Mouse (Mus musculus): ENCODE measurements around the gene Rad50.
A peak's percentile ranks its signal among the peaks of the same experiment; 100 is the strongest.

The Rad50 gene

DNA sequence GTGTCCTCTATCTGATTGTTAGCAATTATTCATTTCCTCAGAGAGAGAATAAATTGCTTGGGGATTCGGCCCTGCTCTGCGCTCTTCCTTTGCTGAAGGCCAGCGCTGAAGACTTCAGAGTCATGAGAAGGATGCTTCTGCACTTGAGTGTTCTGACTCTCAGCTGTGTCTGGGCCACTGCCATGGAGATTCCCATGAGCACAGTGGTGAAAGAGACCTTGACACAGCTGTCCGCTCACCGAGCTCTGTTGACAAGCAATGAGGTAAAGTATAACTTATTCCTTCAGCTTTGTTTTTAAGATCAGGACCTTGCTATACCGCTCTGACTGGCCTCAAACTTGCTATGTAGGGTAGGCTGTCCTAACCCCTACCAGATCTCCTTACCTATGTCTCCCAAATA, 13.6 kb upstream of the Rad50 start, which contains the start of gene Il5:
TSS of gene Il5 (plus strand) at position 80 of the 400 bp plus-strand sequence.
- peaks cover 10% of the 10 kb centered on the region; the same call in 1 of the 2 replicates for H3K27me3 ChIP-seq (ENCODE audit: insufficient read depth, low read length)
- no peaks in the 10 kb centered on the region for H3K4me1 ChIP-seq (replicated peaks; ENCODE audit: low read depth, low read length)
- H3K36me3 ChIP-seq (ENCODE audit: insufficient read depth, low read length): no peaks in the 10 kb centered on the region
- H3K9me3 ChIP-seq (ENCODE audit: low read length): no peaks in the 10 kb centered on the region
- TF ChIP-seq CTCF (conservative IDR thresholded peaks at IDR 0.05; ENCODE audit: low read length) (no peak), POU5F1 (IDR thresholded peaks at IDR 0.05; ENCODE audit: borderline replicate concordance, low read length) (no peak), NANOG (IDR thresholded peaks at IDR 0.05; ENCODE audit: borderline replicate concordance, low read length) (no peak)
- H3K4me3 ChIP-seq (replicated peaks; ENCODE audit: low read length): no peak within 1 kb of the TSS

DNA sequence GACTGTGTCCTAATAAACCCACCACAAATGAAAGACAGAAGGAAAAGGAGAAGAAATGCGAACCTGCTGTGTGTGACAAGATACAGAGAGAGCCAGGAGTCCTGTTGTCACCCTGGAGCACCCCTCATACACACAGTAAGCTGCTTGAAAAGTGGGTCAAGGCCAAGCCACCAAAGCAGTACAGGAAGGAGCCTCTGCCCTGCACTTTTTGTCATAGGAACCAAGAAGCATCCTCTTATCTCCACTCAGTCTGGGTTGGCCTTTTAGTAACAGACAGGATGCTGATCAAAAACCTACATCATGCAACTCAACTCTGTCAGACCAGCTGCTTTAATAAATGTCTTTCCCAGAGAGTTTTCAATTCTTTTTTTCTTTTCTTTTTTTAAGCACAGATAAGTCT, 12.6 kb upstream of the Rad50 start:
- TF ChIP-seq CTCF (conservative IDR thresholded peaks at IDR 0.05; ENCODE audit: low read length): no peak
- H3K9me3 ChIP-seq (ENCODE audit: low read length): no peaks in the 10 kb centered on the region
- no peaks in the 10 kb centered on the region for H3K36me3 ChIP-seq (ENCODE audit: insufficient read depth, low read length)
- no peaks in the 10 kb centered on the region for H3K4me1 ChIP-seq (replicated peaks; ENCODE audit: low read depth, low read length)
- H3K27me3 ChIP-seq (ENCODE audit: insufficient read depth, low read length): peaks cover 9% of the 10 kb centered on the region; the same call in 1 of the 2 replicates
- no peak overlapping the region for H3K4me3 ChIP-seq (replicated peaks; ENCODE audit: low read length)

DNA sequence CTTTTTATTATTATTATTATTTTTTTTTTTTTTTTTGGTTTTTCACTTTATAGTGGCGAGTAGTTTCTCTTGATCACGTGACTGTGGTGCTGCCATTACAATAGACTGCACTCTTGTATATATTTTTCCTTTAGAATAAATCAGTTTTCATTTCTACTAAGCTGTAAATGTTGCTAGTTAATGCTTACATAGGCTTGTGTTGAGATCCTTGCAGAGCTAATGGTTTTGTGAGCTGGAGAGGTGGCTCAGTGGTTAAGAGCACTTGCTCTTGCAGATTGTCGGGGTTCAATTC, 545 bp upstream of the Rad50 start:
- TF ChIP-seq NANOG (IDR thresholded peaks at IDR 0.05; ENCODE audit: borderline replicate concordance, low read length): no peak
- TF ChIP-seq POU5F1 (IDR thresholded peaks at IDR 0.05; ENCODE audit: borderline replicate concordance, low read length): no peak
- no peak for TF ChIP-seq CTCF (conservative IDR thresholded peaks at IDR 0.05; ENCODE audit: low read length)
- Histone ChIP-seq H3K4me3 (replicated peaks; ENCODE audit: low read length) (peak overlapping the region; percentile 86), H3K27me3 (ENCODE audit: insufficient read depth, low read length) (peaks cover 9% of the 10 kb centered on the region), H3K4me1 (replicated peaks; ENCODE audit: low read depth, low read length) (peaks cover 12% of the 10 kb centered on the region; the same call in 1 of the 2 replicates), H3K36me3 (ENCODE audit: insufficient read depth, low read length) (peaks cover 19% of the 10 kb centered on the region), H3K9me3 (ENCODE audit: low read length) (no peaks in the 10 kb centered on the region)

DNA sequence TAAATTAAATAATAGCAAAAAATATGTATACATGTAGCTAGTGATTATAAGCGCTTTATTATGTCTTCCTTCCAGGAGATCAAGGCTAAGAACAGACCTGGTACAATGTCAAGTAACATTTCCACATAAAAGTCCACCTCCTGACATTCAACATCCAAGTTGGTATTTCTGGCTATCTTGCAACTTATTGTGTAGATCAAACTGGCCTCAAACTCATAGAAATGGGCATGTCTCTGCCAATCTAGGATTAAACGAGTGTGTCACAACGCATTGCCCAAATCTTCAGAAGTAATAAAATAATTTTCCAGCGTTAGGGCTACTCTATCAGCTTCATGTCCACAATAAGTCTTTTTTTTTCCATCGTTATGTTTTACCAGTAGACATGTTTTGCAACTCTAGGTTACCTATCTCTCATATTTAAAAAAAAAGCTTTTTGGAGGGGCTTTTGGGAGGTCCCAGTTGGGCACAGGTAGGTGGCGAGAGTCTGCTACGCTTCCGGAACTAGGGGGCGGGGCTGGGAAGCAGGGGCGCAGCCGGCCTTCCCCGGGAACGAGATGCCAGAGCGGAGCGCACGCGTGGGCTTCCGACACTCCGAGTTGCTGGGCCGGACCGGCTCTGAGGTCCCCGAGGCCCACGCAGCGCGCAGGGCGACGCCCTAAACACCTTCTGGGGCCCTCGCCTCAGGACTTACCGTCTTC, 734 bp downstream of the Rad50 start:
- H3K4me3 ChIP-seq (replicated peaks; ENCODE audit: low read length): peak overlapping the region; percentile 86
- H3K9me3 ChIP-seq (ENCODE audit: low read length): no peaks in the 10 kb centered on the region
- TF ChIP-seq POU5F1 (IDR thresholded peaks at IDR 0.05; ENCODE audit: borderline replicate concordance, low read length): no peak
- no peak for TF ChIP-seq CTCF (conservative IDR thresholded peaks at IDR 0.05; ENCODE audit: low read length)
- TF ChIP-seq NANOG (IDR thresholded peaks at IDR 0.05; ENCODE audit: borderline replicate concordance, low read length): no peak
- peaks cover 28% of the 10 kb centered on the region for H3K36me3 ChIP-seq (ENCODE audit: insufficient read depth, low read length)
- peaks cover 9% of the 10 kb centered on the region for H3K27me3 ChIP-seq (ENCODE audit: insufficient read depth, low read length)
- H3K4me1 ChIP-seq (replicated peaks; ENCODE audit: low read depth, low read length): peaks cover 12% of the 10 kb centered on the region; the same call in 1 of the 2 replicates

DNA sequence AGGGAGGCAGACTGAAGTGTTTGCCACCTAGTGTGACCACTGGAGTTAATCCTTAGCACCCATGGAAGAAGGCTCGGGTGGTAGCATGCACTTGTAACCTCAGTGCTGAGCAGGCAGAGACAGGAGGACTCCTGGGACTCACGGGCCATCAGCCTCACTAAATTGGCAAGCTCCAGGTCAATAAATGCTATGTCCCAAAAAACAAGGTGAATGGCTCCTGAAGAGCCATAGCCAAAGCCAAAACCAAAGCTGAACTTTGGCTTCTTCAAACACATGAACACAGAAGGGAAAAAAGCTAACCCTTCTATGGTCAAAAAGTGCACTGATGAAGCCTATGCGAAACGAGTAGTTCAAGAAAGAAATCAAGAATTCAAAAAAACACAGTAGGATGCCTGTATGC, 7.8 kb downstream of the Rad50 start:
- H3K4me3 ChIP-seq (replicated peaks; ENCODE audit: low read length): no peak overlapping the region
- no peaks in the 10 kb centered on the region for H3K9me3 ChIP-seq (ENCODE audit: low read length)
- TF ChIP-seq CTCF (conservative IDR thresholded peaks at IDR 0.05; ENCODE audit: low read length) (no peak), NANOG (IDR thresholded peaks at IDR 0.05; ENCODE audit: borderline replicate concordance, low read length) (no peak), POU5F1 (IDR thresholded peaks at IDR 0.05; ENCODE audit: borderline replicate concordance, low read length) (no peak)
- H3K36me3 ChIP-seq (ENCODE audit: insufficient read depth, low read length): peaks cover 87% of the 10 kb centered on the region
- H3K27me3 ChIP-seq (ENCODE audit: insufficient read depth, low read length): no peaks in the 10 kb centered on the region
- peaks cover 4% of the 10 kb centered on the region; the same call in 1 of the 2 replicates for H3K4me1 ChIP-seq (replicated peaks; ENCODE audit: low read depth, low read length)

DNA sequence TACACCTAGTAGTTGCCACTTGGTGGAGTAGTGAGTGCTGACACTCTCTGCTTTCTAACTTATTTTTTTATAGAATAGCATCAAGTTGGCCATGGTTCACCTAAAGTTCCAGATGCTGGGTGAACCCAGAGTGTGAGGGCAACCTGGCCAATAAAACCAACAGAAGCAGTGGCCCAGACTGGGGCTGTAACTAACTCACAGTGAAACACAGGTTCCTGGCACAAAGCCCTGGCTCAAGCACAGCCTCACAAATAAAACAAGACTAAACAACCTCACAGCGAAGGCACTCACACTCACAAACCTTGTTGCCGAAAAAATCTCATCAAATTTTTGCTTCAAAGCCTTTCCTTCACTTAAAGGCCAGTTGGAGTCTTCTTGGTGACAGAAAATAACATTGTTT, 8.6 kb downstream of the Rad50 start:
- no peak overlapping the region for H3K4me3 ChIP-seq (replicated peaks; ENCODE audit: low read length)

DNA sequence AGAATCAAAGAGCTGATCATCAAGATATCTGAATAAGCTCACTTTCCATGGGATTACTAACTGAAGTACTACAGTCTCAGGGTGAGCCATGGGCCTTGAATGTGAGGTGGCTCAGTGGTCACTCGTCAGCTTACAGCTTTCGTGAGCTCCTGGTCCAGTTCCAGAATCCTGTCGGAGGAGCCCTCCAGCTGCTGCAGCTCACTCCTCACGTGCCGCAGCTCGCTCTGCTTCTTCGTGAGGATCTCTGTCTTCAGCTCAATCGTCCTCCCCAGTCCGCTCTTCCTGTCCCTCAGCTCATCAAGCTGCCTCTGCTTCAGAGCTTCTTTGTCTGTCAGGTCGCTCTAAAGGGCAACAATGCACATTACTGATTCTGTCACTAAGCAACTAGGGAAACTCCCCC, 15.1 kb downstream of the Rad50 start:
- Histone ChIP-seq H3K36me3 (ENCODE audit: insufficient read depth, low read length) (peaks cover 69% of the 10 kb centered on the region), H3K4me3 (replicated peaks; ENCODE audit: low read length) (no peak overlapping the region), H3K27me3 (ENCODE audit: insufficient read depth, low read length) (no peaks in the 10 kb centered on the region), H3K9me3 (ENCODE audit: low read length) (no peaks in the 10 kb centered on the region), H3K4me1 (replicated peaks; ENCODE audit: low read depth, low read length) (no peaks in the 10 kb centered on the region)
- TF ChIP-seq CTCF (conservative IDR thresholded peaks at IDR 0.05; ENCODE audit: low read length): no peak
- TF ChIP-seq NANOG (IDR thresholded peaks at IDR 0.05; ENCODE audit: borderline replicate concordance, low read length): no peak
- TF ChIP-seq POU5F1 (IDR thresholded peaks at IDR 0.05; ENCODE audit: borderline replicate concordance, low read length): no peak

More for the DNA sequence above, 8.6 kb downstream of the Rad50 start:
- Histone ChIP-seq H3K4me1 (replicated peaks; ENCODE audit: low read depth, low read length) (peaks cover 4% of the 10 kb centered on the region; the same call in 1 of the 2 replicates), H3K36me3 (ENCODE audit: insufficient read depth, low read length) (peaks cover 87% of the 10 kb centered on the region), H3K9me3 (ENCODE audit: low read length) (no peaks in the 10 kb centered on the region), H3K27me3 (ENCODE audit: insufficient read depth, low read length) (no peaks in the 10 kb centered on the region)
- no peak for TF ChIP-seq NANOG (IDR thresholded peaks at IDR 0.05; ENCODE audit: borderline replicate concordance, low read length)
- no peak for TF ChIP-seq POU5F1 (IDR thresholded peaks at IDR 0.05; ENCODE audit: borderline replicate concordance, low read length)

DNA sequence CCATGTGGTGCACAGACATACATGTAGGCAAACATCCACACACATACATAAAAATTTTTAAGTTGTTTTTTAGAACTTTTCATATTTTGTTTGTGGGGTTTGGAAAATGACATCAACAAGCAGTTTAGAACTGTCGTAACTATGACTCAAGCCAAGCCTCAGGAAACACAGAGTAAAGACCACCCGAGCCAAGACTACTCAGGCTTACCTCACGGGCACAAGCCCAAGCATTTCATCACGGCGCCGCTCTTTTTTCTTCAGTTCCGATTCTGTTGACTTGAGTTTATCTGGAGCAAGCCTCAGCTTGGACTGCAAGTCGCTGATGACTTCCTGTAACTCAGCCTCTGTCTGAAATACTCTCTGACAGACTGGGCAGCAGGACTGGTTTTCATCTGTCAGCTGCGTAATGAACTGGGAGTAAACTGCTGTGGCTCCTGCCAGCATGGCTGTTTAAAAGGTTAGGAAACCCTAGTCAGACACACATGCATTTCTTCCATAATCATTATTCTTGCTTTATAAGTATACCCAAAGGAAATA, 24.1 kb downstream of the Rad50 start:
- Histone ChIP-seq H3K36me3 (ENCODE audit: insufficient read depth, low read length) (peaks cover 79% of the 10 kb centered on the region), H3K27me3 (ENCODE audit: insufficient read depth, low read length) (no peaks in the 10 kb centered on the region), H3K4me1 (replicated peaks; ENCODE audit: low read depth, low read length) (no peaks in the 10 kb centered on the region), H3K4me3 (replicated peaks; ENCODE audit: low read length) (no peak overlapping the region), H3K9me3 (ENCODE audit: low read length) (no peaks in the 10 kb centered on the region)
- TF ChIP-seq POU5F1 (IDR thresholded peaks at IDR 0.05; ENCODE audit: borderline replicate concordance, low read length) (no peak), NANOG (IDR thresholded peaks at IDR 0.05; ENCODE audit: borderline replicate concordance, low read length) (no peak), CTCF (conservative IDR thresholded peaks at IDR 0.05; ENCODE audit: low read length) (no peak)

DNA sequence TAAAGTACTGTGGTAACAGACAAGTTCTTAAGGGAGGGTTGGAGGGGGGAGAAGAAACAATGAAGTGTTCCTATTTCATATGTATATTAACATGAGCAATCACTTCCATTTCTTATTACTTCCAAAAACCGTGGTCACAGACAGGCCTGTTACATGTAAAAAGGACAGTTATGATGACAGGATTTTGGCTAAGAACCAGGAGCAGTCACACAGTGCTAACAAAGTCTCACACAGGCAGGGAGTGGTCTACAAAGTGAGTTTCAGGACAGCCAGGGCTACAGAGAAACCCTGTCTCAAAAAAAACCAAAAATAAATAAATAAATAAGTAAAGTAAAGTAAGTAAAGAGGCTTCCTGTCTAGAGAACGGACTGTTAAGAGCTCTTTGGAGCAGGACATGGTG, 24.9 kb downstream of the Rad50 start:
- H3K4me1 ChIP-seq (replicated peaks; ENCODE audit: low read depth, low read length): no peaks in the 10 kb centered on the region
- H3K27me3 ChIP-seq (ENCODE audit: insufficient read depth, low read length): no peaks in the 10 kb centered on the region
- no peaks in the 10 kb centered on the region for H3K9me3 ChIP-seq (ENCODE audit: low read length)
- H3K36me3 ChIP-seq (ENCODE audit: insufficient read depth, low read length): peaks cover 79% of the 10 kb centered on the region
- H3K4me3 ChIP-seq (replicated peaks; ENCODE audit: low read length): no peak overlapping the region
- no peak for TF ChIP-seq NANOG (IDR thresholded peaks at IDR 0.05; ENCODE audit: borderline replicate concordance, low read length)
- no peak for TF ChIP-seq CTCF (conservative IDR thresholded peaks at IDR 0.05; ENCODE audit: low read length)
- no peak for TF ChIP-seq POU5F1 (IDR thresholded peaks at IDR 0.05; ENCODE audit: borderline replicate concordance, low read length)
